In genomic region chr6:144964205-144964604, GRCm38 (mm10) we compare ENCODE assay signal across 14 mouse cellular contexts.
DNase-seq lines count a peak whose midpoint lies in the region; ATAC-seq and TF ChIP-seq lines count a peak whose summit lies in the region.
"Had no signal": no experiment of that assay in that cellular context is flagged by ENCODE, and none has a peak within 500 bp of the region (broad histone marks: within the 10 kb centered on the region; RNA-seq: fewer than 3 reads in every experiment).

No protein-coding gene starts in this region.

- H3K9me3 ChIP-seq in CH12.LX (replicated peaks; ENCODE audit: low read length) = no peaks in the 10 kb centered on the region
- no peaks in the 10 kb centered on the region for H3K9me3 ChIP-seq in forebrain, postnatal 0 days (ENCODE audit: low read length)
- H3K9me3 ChIP-seq: embryonic facial prominence, embryonic 12.5 days; limb, embryonic 12.5 days; neural tube, embryonic 12.5 days had no signal

- DNase-seq in gastrocnemius, adult 2 months = no peak
- DNase-seq in gastrocnemius, postnatal 14 days = no peak
- no peak for DNase-seq in left cerebral cortex, adult 2 months (ENCODE audit: extremely low spot score in 1 of 2, low spot score in 2 of 2)
- no peak for DNase-seq in left cerebral cortex, postnatal 10 days (ENCODE audit: extremely low spot score in 1 of 2, low spot score in 2 of 2)
- no peak for DNase-seq in CH12.LX (ENCODE audit: extremely low read depth)
- peak; percentile 71 for DNase-seq in forebrain, postnatal 0 days
- no peak for DNase-seq in gastrocnemius, postnatal 25 days
- DNase-seq: adrenal gland, adult 2 months; lung, adult 18-20 months; right cerebral cortex, adult 18-20 months; thymus, adult 18-20 months had no signal

- H3K4me1 ChIP-seq in CH12.LX (ENCODE audit: control insufficient read depth in 1 of 2, insufficient read depth in 2 of 2) = peaks cover 0 to 20% of the 10 kb centered on the region in 2 experiments; a peak in 2 of 4 replicates
- H3K4me1 ChIP-seq in forebrain, postnatal 0 days (ENCODE audit: insufficient read depth) = no peaks in the 10 kb centered on the region
- H3K4me1 ChIP-seq: embryonic facial prominence, embryonic 12.5 days; limb, embryonic 12.5 days; neural tube, embryonic 12.5 days had no signal

- dilution Hi-C loops in CH12.LX (cut with MboI; ENCODE audit: extremely low pct_ligation_motif_present, extremely low pct_unique_long_range_greater_than_20kb, low sequenced_read_pairs) = no loop called here

- WGBS in forebrain, postnatal 0 days = 48% methylated on average over 4 of the region's 4 CpGs

- no peak overlapping the region for H3K27ac ChIP-seq in gastrocnemius, adult 2 months
- no peak overlapping the region for H3K27ac ChIP-seq in left cerebral cortex, adult 2 months
- no peak overlapping the region for H3K27ac ChIP-seq in CH12.LX (ENCODE audit: insufficient read depth, low read depth)
- H3K27ac ChIP-seq in forebrain, postnatal 0 days (ENCODE audit: low read depth, low read length) = no peak overlapping the region
- H3K27ac ChIP-seq: embryonic facial prominence, embryonic 12.5 days; limb, embryonic 12.5 days; neural tube, embryonic 12.5 days had no signal

- TF ChIP-seq EP300 in CH12.LX (IDR thresholded peaks at IDR 0.05; ENCODE audit: low read length) = no peak

- H3K4me3 ChIP-seq in gastrocnemius, adult 2 months = no peak overlapping the region
- no peak overlapping the region for H3K4me3 ChIP-seq in left cerebral cortex, adult 2 months
- H3K4me3 ChIP-seq in CH12.LX (replicated peaks in 1 of 3; ENCODE audit: low read depth in 2 of 3, low read length in 2 of 3, poor library complexity in 1 of 3) = no peak overlapping the region
- H3K4me3 ChIP-seq in forebrain, postnatal 0 days (ENCODE audit: low read depth, low read length) = no peak overlapping the region
- H3K4me3 ChIP-seq: embryonic facial prominence, embryonic 12.5 days; limb, embryonic 12.5 days; neural tube, embryonic 12.5 days had no signal

- TF ChIP-seq RAD21 in CH12.LX (IDR thresholded peaks at IDR 0.05; ENCODE audit: low read depth, low read length) = peak; percentile 65

- no peak overlapping the region for H3K4me2 ChIP-seq in CH12.LX (ENCODE audit: insufficient read depth, low read depth, poor library complexity, severe bottlenecking)
- no peak overlapping the region for H3K4me2 ChIP-seq in forebrain, postnatal 0 days (ENCODE audit: low read depth)
- H3K4me2 ChIP-seq: embryonic facial prominence, embryonic 12.5 days; limb, embryonic 12.5 days; neural tube, embryonic 12.5 days had no signal

- in situ Hi-C loops in CH12.LX (cut with MboI; ENCODE audit: low pct_ligation_motif_present, low pct_unique_long_range_greater_than_20kb, low sequenced_read_pairs) = loop anchor here (10.0 to 25.0 kb wide), 2 partner anchors 469 to 627 kb away; no protein-coding TSS in a partner anchor

- H3K79me2 ChIP-seq in CH12.LX (replicated peaks; ENCODE audit: control insufficient read depth, extremely low read depth, insufficient read depth, poor library complexity, severe bottlenecking) = no peaks in the 10 kb centered on the region

- ATAC-seq in forebrain, postnatal 0 days = peak; percentile 48; the same call in 1 of the 2 replicates

- intact Hi-C loops in gastrocnemius, adult 2 months (cut with DNase I) = no loop called here
- intact Hi-C loops in gastrocnemius, postnatal 14 days (cut with DNase I; ENCODE audit: low total_unique reads) = no loop called here
- intact Hi-C loops in left cerebral cortex, adult 2 months (cut with DNase I) = loop anchor here (5.0 to 10.0 kb wide), 4 partner anchors 627 to 1747 kb away; no protein-coding TSS in a partner anchor
- intact Hi-C loops in left cerebral cortex, postnatal 10 days (cut with DNase I) = loop anchor here (10.0 kb wide), 3 partner anchors 459 to 1639 kb away; no protein-coding TSS in a partner anchor

- no peak for TF ChIP-seq POLR2A in CH12.LX (IDR thresholded peaks at IDR 0.05; ENCODE audit: low read depth, low read length)

- no peaks in the 10 kb centered on the region for H3K27me3 ChIP-seq in CH12.LX (replicated peaks)
- H3K27me3 ChIP-seq in forebrain, postnatal 0 days (ENCODE audit: insufficient read depth, low read length) = no peaks in the 10 kb centered on the region
- H3K27me3 ChIP-seq: embryonic facial prominence, embryonic 12.5 days; limb, embryonic 12.5 days; neural tube, embryonic 12.5 days had no signal

- TF ChIP-seq CTCF in gastrocnemius, adult 2 months (IDR thresholded peaks at IDR 0.05) = peak; percentile 23; the same call in 1 of the 2 replicates
- peak; percentile 53 for TF ChIP-seq CTCF in left cerebral cortex, adult 2 months (IDR thresholded peaks at IDR 0.05)
- TF ChIP-seq CTCF in CH12.LX (conservative IDR thresholded peaks at IDR 0.05 in 1 of 2, IDR thresholded peaks at IDR 0.05 in 1 of 2; ENCODE audit: low read depth in 2 of 2, low read length in 2 of 2) = peak in 1 of 2 experiments; percentile 55; a peak in 2 of 4 replicates
- TF ChIP-seq CTCF in forebrain, postnatal 0 days (IDR thresholded peaks at IDR 0.05; ENCODE audit: low read depth) = peak; percentile 75

- no peaks in the 10 kb centered on the region for H3K36me3 ChIP-seq in CH12.LX (replicated peaks in 1 of 2; ENCODE audit: control insufficient read depth in 1 of 2, insufficient read depth in 1 of 2, low read length in 1 of 2)
- no peaks in the 10 kb centered on the region for H3K36me3 ChIP-seq in forebrain, postnatal 0 days (ENCODE audit: insufficient read depth)
- H3K36me3 ChIP-seq: embryonic facial prominence, embryonic 12.5 days; limb, embryonic 12.5 days; neural tube, embryonic 12.5 days had no signal

- no peak overlapping the region for H3K9ac ChIP-seq in CH12.LX (ENCODE audit: insufficient read depth, low read depth)
- no peak overlapping the region for H3K9ac ChIP-seq in forebrain, postnatal 0 days
- H3K9ac ChIP-seq: embryonic facial prominence, embryonic 12.5 days; limb, embryonic 12.5 days; neural tube, embryonic 12.5 days had no signal

TF ChIP-seq in CH12.LX, 34 proteins besides CTCF, POLR2A, EP300 and RAD21:
- TF ChIP-seq USF2 (conservative IDR thresholded peaks at IDR 0.05; ENCODE audit: low read depth, low read length) (no peak), SMC3 (IDR thresholded peaks at IDR 0.05; ENCODE audit: low read depth, low read length) (peak; percentile 22; the same call in 1 of the 2 replicates)
TF ChIP-seq in CH12.LX: peak in this region for 1.

Comparison
In these comparisons a context has a peak if more than half of its experiments do, and no peak if none do; other contexts are left out.
1. intact Hi-C loops: an anchor here in left cerebral cortex, adult 2 months (5.0 to 10.0 kb wide) and left cerebral cortex, postnatal 10 days (10.0 kb wide); none called in gastrocnemius, adult 2 months and gastrocnemius, postnatal 14 days.